Mouse (Mus musculus) CH12.LX (cell line): ENCODE data around the gene Rsph14. TPM values are rescaled to one million over a fixed set of nuclear protein-coding genes. Genes with fewer than 3 reads are reported as not detected.

Source experiments
- DNase-seq: peaks from one replicate; pipeline ENCODE4 v3.0.0-alpha.2; 2013; ENCODE audit errors: extremely low read depth
- H3K27ac ChIP-seq: 2 replicates; pipeline ENCODE4 v1.5.1; 2012; ENCODE audit warnings: low read depth, mild to moderate bottlenecking, control low read depth, moderate library complexity; ENCODE audit not compliant: insufficient read depth
- H3K27me3 ChIP-seq: replicated peaks from 2 replicates; pipeline ENCODE3; 2012; ENCODE audit warnings: inconsistent platforms
- H3K36me3 ChIP-seq, 2 experiments: replicated peaks in 1 of 2; 2 replicates each; pipeline versions ENCODE3 to v1.6.1; 2012; ENCODE audit warnings: inconsistent platforms in 1 of 2, low read length in 1 of 2, mild to moderate bottlenecking in 1 of 2, mixed read lengths in 1 of 2, moderate library complexity in 1 of 2; ENCODE audit not compliant: control insufficient read depth in 1 of 2, insufficient read depth in 1 of 2
- H3K4me1 ChIP-seq, 2 experiments: 2 replicates each; pipeline ENCODE4 v1.6.1; 2012; ENCODE audit warnings: inconsistent platforms in 1 of 2, moderate library complexity in 1 of 2; ENCODE audit not compliant: insufficient read depth in 2 of 2, control insufficient read depth in 1 of 2
- H3K4me2 ChIP-seq: 2 replicates; pipeline ENCODE4 v1.6.1; 2012; ENCODE audit warnings: low read depth, mild to moderate bottlenecking, control low read depth; ENCODE audit not compliant: poor library complexity, insufficient read depth, severe bottlenecking
- H3K4me3 ChIP-seq, 3 experiments: fragments of 150-350 bp in 1 of 3; sonication (generic) in 1 of 3; replicated peaks in 1 of 3; 2 replicates each; pipeline versions ENCODE3 to v1.5.1; 2011 to 2012; ENCODE audit warnings: low read depth in 2 of 3, low read length in 2 of 3, mild to moderate bottlenecking in 2 of 3, moderate library complexity in 2 of 3, control low read depth in 1 of 3, improper control_type of control experiment in 1 of 3, inconsistent platforms in 1 of 3, mixed read lengths in 1 of 3; ENCODE audit not compliant: poor library complexity in 1 of 3
- H3K79me2 ChIP-seq: replicated peaks from 2 replicates; pipeline ENCODE4 v1.6.1; 2012; ENCODE audit warnings: mild to moderate bottlenecking, moderate library complexity; ENCODE audit not compliant: control insufficient read depth, poor library complexity, insufficient read depth, severe bottlenecking; ENCODE audit errors: extremely low read depth
- H3K9ac ChIP-seq: 2 replicates; pipeline ENCODE4 v1.6.1; 2012; ENCODE audit warnings: low read depth, mild to moderate bottlenecking, control low read depth, moderate library complexity; ENCODE audit not compliant: insufficient read depth
- H3K9me3 ChIP-seq: replicated peaks from 2 replicates; pipeline ENCODE3; 2012; ENCODE audit warnings: low read length, inconsistent platforms, mixed read lengths
- CHD1 ChIP-seq: IDR thresholded peaks from 2 replicates; pipeline ENCODE4 v1.6.1; 2012; ENCODE audit warnings: low read depth, low read length, improper control_type of control experiment, inconsistent platforms
- EP300 ChIP-seq: IDR thresholded peaks from 2 replicates; pipeline ENCODE4 v1.6.1; 2011; ENCODE audit warnings: low read length, improper control_type of control experiment
- JUND ChIP-seq: conservative IDR thresholded peaks from 2 replicates; pipeline ENCODE4 v1.6.1; 2011; ENCODE audit warnings: low read depth, low read length, improper control_type of control experiment
- MAFK ChIP-seq: IDR thresholded peaks from 2 replicates; pipeline ENCODE4 v1.6.1; 2011; ENCODE audit warnings: low read length, improper control_type of control experiment; ENCODE audit not compliant: insufficient replicate concordance
- MAX ChIP-seq: IDR thresholded peaks from 2 replicates; pipeline ENCODE4 v1.6.1; 2011; ENCODE audit warnings: low read length, improper control_type of control experiment
- MYC ChIP-seq: IDR thresholded peaks from 2 replicates; pipeline ENCODE4 v1.6.1; 2011; ENCODE audit warnings: low read depth, mild to moderate bottlenecking, improper control_type of control experiment, low read length
- NELFE ChIP-seq: IDR thresholded peaks from 2 replicates; pipeline ENCODE4 v1.6.1; 2011; ENCODE audit warnings: low read depth, low read length, improper control_type of control experiment
- PAX5 ChIP-seq: IDR thresholded peaks from 2 replicates; pipeline ENCODE4 v1.6.1; 2012; ENCODE audit warnings: low read length, inconsistent platforms, mixed read lengths
- POLR2AphosphoS2 ChIP-seq: IDR thresholded peaks from 2 replicates; pipeline ENCODE4 v1.6.1; 2011; ENCODE audit warnings: low read depth, low read length, improper control_type of control experiment
- RCOR1 ChIP-seq: conservative IDR thresholded peaks from 2 replicates; pipeline ENCODE4 v1.6.1; 2012; ENCODE audit warnings: low read depth, mild to moderate bottlenecking, inconsistent platforms, low read length, improper control_type of control experiment
- SIN3A ChIP-seq: IDR thresholded peaks from 2 replicates; pipeline ENCODE4 v1.6.1; 2012; ENCODE audit warnings: low read length, improper control_type of control experiment, inconsistent platforms
- SMC3 ChIP-seq: IDR thresholded peaks from 2 replicates; pipeline ENCODE4 v1.6.1; 2011; ENCODE audit warnings: low read depth, low read length, improper control_type of control experiment
- TCF12 ChIP-seq: IDR thresholded peaks from 2 replicates; pipeline ENCODE4 v1.6.1; 2014; ENCODE audit warnings: low read depth, mild to moderate bottlenecking, inconsistent platforms, low read length, improper control_type of control experiment
- ZKSCAN1 ChIP-seq: IDR thresholded peaks from 2 replicates; pipeline ENCODE4 v1.6.1; 2012; ENCODE audit warnings: low read depth, inconsistent platforms, low read length, improper control_type of control experiment, borderline replicate concordance
- dilution Hi-C: fragments of 300-500 bp; cut with MboI; formaldehyde crosslinking; loops from 2 replicates; pipeline ENCODE4 v1.14.3; 2020; ENCODE audit warnings: low sequenced_read_pairs; ENCODE audit not compliant: extremely low pct_unique_long_range_greater_than_20kb, extremely low pct_ligation_motif_present
- in situ Hi-C: fragments of 300-500 bp; cut with MboI; formaldehyde crosslinking; loops from 3 replicates; pipeline ENCODE4 v1.14.3; 2019; ENCODE audit warnings: low sequenced_read_pairs, low pct_ligation_motif_present, low pct_unique_long_range_greater_than_20kb, mixed read lengths
- polyA plus RNA-seq: library from polyadenylated mRNA; unstranded; fragments of >175 nt; gene quantifications from 2 replicates; pipeline ENCODE4 v1.2.1, GENCODE M21; 2012; ENCODE audit warnings: low read depth; ENCODE audit not compliant: insufficient read length
- total RNA-seq, 2 experiments: library from RNA; depleted of rRNA; stranded (reverse); fragments of 300-350 nt in 1 of 2; fragments of >200 nt in 1 of 2; gene quantifications; 2 replicates each; pipeline ENCODE4 v1.2.3; 2012 to 2014

The Rsph14 gene
- total and polyA plus RNA-seq, 3 experiments: not detected

- Histone ChIP-seq H3K9me3 (no peaks in the 10 kb centered on the region), H3K4me3 (no peak overlapping the region), H3K27me3 (no peaks in the 10 kb centered on the region), H3K4me2 (no peak overlapping the region), H3K27ac (no peak overlapping the region), H3K79me2 (peaks cover 12% of the 10 kb centered on the region; the same call in 1 of the 2 replicates), H3K36me3 (peaks cover 5 to 24% of the 10 kb centered on the region in 2 experiments), H3K9ac (no peak overlapping the region), H3K4me1 (peaks cover 20 to 28% of the 10 kb centered on the region in 2 experiments)
- in situ Hi-C loops (no loop called here), dilution Hi-C loops (no loop called here)
- DNase-seq: no peak
- no peak for TF ChIP-seq EP300
These were observed 54.3 kb downstream of the Rsph14 start for GRCm38 (mm10) chr10:74978056-74978455.

- Histone ChIP-seq H3K27me3 (no peaks in the 10 kb centered on the region), H3K9me3 (no peaks in the 10 kb centered on the region), H3K27ac (no peak overlapping the region), H3K79me2 (peaks cover 12% of the 10 kb centered on the region; the same call in 1 of the 2 replicates), H3K9ac (no peak overlapping the region), H3K36me3 (peaks cover 3 to 26% of the 10 kb centered on the region in 2 experiments), H3K4me1 (peaks cover 25 to 28% of the 10 kb centered on the region in 2 experiments), H3K4me3 (no peak overlapping the region), H3K4me2 (no peak overlapping the region)
- DNase-seq: no peak
- in situ Hi-C loops: no loop called here
- dilution Hi-C loops: no loop called here
- TF ChIP-seq SMC3 (no peak), TCF12 (no peak)
These were observed 56.0 kb downstream of the Rsph14 start for GRCm38 (mm10) chr10:74976429-74976828.

- dilution Hi-C loops (no loop called here), in situ Hi-C loops (no loop called here)
- Histone ChIP-seq H3K79me2 (peaks cover 18% of the 10 kb centered on the region), H3K9ac (no peak overlapping the region), H3K9me3 (no peaks in the 10 kb centered on the region), H3K36me3 (peaks cover 2 to 20% of the 10 kb centered on the region in 2 experiments), H3K4me2 (no peak overlapping the region), H3K27me3 (no peaks in the 10 kb centered on the region), H3K4me3 (peak overlapping the region in 1 of 3 experiments; percentile 4), H3K27ac (no peak overlapping the region), H3K4me1 (peaks cover 25 to 26% of the 10 kb centered on the region in 2 experiments)
- no peak for TF ChIP-seq CHD1
- TF ChIP-seq PAX5: no peak
- TF ChIP-seq EP300: no peak
- no peak for TF ChIP-seq POLR2AphosphoS2
- TF ChIP-seq MYC: no peak
- TF ChIP-seq RCOR1: no peak
- no peak for TF ChIP-seq JUND
- TF ChIP-seq SMC3: no peak
- TF ChIP-seq MAX: no peak
- no peak for TF ChIP-seq MAFK
- no peak for TF ChIP-seq NELFE
- no peak for TF ChIP-seq ZKSCAN1
- no peak for TF ChIP-seq SIN3A
- DNase-seq: no peak
These were observed 56.8 kb downstream of the Rsph14 start for GRCm38 (mm10) chr10:74975626-74976025.
